Mouse (Mus musculus) kidney, embryonic 14.5 days (tissue): Measurements from ENCODE around the gene Aldh1b1. TPM values are rescaled to one million over a fixed set of nuclear protein-coding genes. Genes with fewer than 3 reads are reported as not detected.
A peak's percentile ranks its signal among the peaks of the same experiment; 100 is the strongest.

ENCODE experiments used
- ATAC-seq: fragments of 200-750 bp; cut with Nextera tagmentation; 2 replicates; pipeline ENCODE4 v1.8.0; 2017; ENCODE audit warnings: moderate number of reproducible peaks, mild to moderate bottlenecking, moderate TSS enrichment, moderate library complexity; ENCODE audit not compliant: low FRiP score, low TSS enrichment
- H3K27ac ChIP-seq: fragments of 300-500 bp; sonication (generic); 2 replicates; pipeline ENCODE4 v1.5.1; 2014; ENCODE audit warnings: low read depth, mild to moderate bottlenecking, low read length, moderate library complexity, mixed read lengths
- H3K27me3 ChIP-seq: fragments of 300-500 bp; sonication (generic); 2 replicates; pipeline ENCODE4 v1.6.1; 2014; ENCODE audit warnings: mild to moderate bottlenecking, low read length; ENCODE audit not compliant: control insufficient read depth, insufficient read depth
- H3K36me3 ChIP-seq: fragments of 300-500 bp; sonication (generic); 2 replicates; pipeline ENCODE4 v1.6.1; 2014; ENCODE audit warnings: low read length, mixed read lengths; ENCODE audit not compliant: control insufficient read depth, insufficient read depth
- H3K4me1 ChIP-seq: fragments of 300-500 bp; sonication (generic); 2 replicates; pipeline ENCODE4 v1.6.1; 2014; ENCODE audit warnings: low read length, mixed read lengths; ENCODE audit not compliant: control insufficient read depth, insufficient read depth
- H3K4me2 ChIP-seq: fragments of 300-500 bp; sonication (generic); replicated peaks from 2 replicates; pipeline ENCODE4 v1.6.1; 2014; ENCODE audit warnings: low read depth, mild to moderate bottlenecking, low read length
- H3K4me3 ChIP-seq: fragments of 300-500 bp; sonication (generic); 2 replicates; pipeline ENCODE4 v1.5.1; 2014; ENCODE audit warnings: mild to moderate bottlenecking, low read length
- H3K9ac ChIP-seq: fragments of 300-500 bp; sonication (generic); 2 replicates; pipeline ENCODE4 v1.6.1; 2014; ENCODE audit warnings: low read depth, mild to moderate bottlenecking, low read length, moderate library complexity
- H3K9me3 ChIP-seq: fragments of 300-500 bp; sonication (generic); 2 replicates; pipeline ENCODE4 v1.6.1; 2016; ENCODE audit warnings: low read length; ENCODE audit not compliant: control insufficient read depth
- WGBS: fragments of 180-500 bp; shearing (Covaris S2); extraction: QIAGEN DNeasy Blood & Tissue Kit; methylation state at CpG from one replicate; pipeline ENCODE4 v1.1.7; 2014; 5-methylcytosine and 5-hydroxymethylcytosine counted together
- polyA plus RNA-seq: library from polyadenylated mRNA; unstranded; fragments of >200 nt; fragmentation: Nextera tagmentation; extraction: Ambion mirVana; gene quantifications from 2 replicates; pipeline ENCODE4 v1.2.1, GENCODE M21; 2014

Gene Aldh1b1
- polyA plus RNA-seq, 1 experiment from 2014 or later = 2.2 TPM

- H3K27me3 ChIP-seq = peaks cover 65% of the 10 kb centered on the region
- 0 out of 2 replicates have a peak within 1 kb of the TSS, but pooled peaks have one; percentile 18 for H3K9ac ChIP-seq
- H3K36me3 ChIP-seq = no peaks in the 10 kb centered on the region
- peak within 1 kb of the TSS; percentile 44 for H3K4me3 ChIP-seq
- H3K4me2 ChIP-seq = peak within 1 kb of the TSS; percentile 64
- WGBS = 2% methylated on average over 90 of the region's 91 CpGs
- ATAC-seq = 0 out of 2 replicates have a peak, but pooled peaks have one; percentile 36
- no peak within 1 kb of the TSS for H3K27ac ChIP-seq
- no peaks in the 10 kb centered on the region for H3K9me3 ChIP-seq
- H3K4me1 ChIP-seq = peaks cover 8% of the 10 kb centered on the region
Observed at GRCm38 (mm10) chr4:45826275-45827040, 27.6 kb downstream of the Aldh1b1 start, which contains the start of gene Igfbpl1. Gene Igfbpl1, minus strand, starts transcription at chr4:45826923.

DNA sequence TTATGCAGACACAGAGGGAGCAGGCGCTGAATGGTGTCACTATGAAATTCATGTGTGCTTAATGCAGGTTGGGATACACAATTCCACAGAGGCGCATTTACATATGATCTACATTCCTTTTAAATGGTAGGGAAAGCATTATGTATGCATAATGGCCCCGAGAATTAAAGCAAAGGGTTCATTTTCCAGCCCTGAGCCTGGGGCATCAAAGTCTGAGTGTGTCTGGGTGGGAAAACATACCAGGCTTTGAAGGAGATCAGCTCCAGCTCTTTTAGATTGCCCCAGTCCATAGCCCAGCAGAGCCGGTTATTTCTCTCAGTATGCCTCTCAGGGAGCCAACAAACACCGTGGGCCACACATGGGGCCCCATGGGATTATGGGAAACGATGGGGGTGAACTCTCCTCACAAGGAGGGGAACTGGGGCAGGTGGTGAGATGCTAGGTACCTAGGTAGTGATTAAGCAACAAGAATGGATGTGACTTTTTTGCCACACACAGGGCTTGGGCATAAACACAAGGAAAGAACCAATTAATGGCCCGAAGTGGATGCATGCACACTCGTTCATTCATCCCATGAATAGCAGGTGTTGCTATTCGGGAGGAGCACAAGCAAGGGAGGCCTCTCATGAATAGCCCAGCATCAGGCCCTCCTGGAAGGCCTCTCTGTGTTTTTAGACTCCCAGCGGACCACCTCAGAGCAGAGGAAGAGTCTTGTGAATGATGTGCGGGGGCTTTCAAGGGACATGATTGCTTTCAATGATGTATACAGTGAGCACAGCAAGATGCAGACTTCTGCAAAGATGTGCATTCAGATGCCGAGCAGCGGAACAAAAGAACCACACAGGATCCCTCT, 31.3 kb downstream of the Aldh1b1 start:
- H3K27ac ChIP-seq = no peak overlapping the region
- ATAC-seq = no peak
- peaks cover 40% of the 10 kb centered on the region for H3K27me3 ChIP-seq
- H3K4me3 ChIP-seq = no peak overlapping the region
- WGBS = 62% methylated on average over 13 of the region's 13 CpGs
- no peaks in the 10 kb centered on the region for H3K9me3 ChIP-seq
- no peaks in the 10 kb centered on the region for H3K36me3 ChIP-seq
- H3K4me1 ChIP-seq = peaks cover 8% of the 10 kb centered on the region
- no peak overlapping the region for H3K9ac ChIP-seq
- no peak overlapping the region for H3K4me2 ChIP-seq

- Histone ChIP-seq H3K4me3 (no peak overlapping the region), H3K9me3 (no peaks in the 10 kb centered on the region), H3K4me2 (no peak overlapping the region), H3K36me3 (no peaks in the 10 kb centered on the region), H3K4me1 (no peaks in the 10 kb centered on the region), H3K9ac (no peak overlapping the region), H3K27me3 (peaks cover 21% of the 10 kb centered on the region), H3K27ac (no peak overlapping the region)
- ATAC-seq = no peak
- WGBS = 89% methylated on average over 7 of the region's 7 CpGs
Observed at GRCm38 (mm10) chr4:45831996-45832395, 33.2 kb downstream of the Aldh1b1 start.

DNA sequence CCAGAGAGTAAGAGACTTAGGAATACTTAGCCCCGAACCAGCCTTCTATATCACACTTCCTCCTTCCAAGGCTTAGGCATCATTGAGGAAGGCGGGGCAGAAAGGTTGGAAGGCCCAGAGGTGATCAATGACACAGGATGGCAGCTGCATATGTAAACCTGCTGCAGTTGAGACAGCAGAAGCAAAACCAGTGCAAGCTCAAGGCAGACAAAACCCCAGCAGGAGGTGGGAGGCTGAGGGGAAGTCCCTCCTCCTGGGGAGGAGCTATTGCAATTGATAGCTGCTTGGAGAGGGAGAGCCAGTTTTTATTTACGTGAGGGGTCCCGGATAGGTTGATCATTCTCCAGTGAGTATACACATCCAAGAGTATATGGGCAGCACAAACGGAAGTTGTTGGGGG, 34.6 kb downstream of the Aldh1b1 start:
- H3K27ac ChIP-seq = no peak overlapping the region
- WGBS = 46% methylated on average over 5 of the region's 5 CpGs
- no peak overlapping the region for H3K4me3 ChIP-seq
- ATAC-seq = no peak
- H3K36me3 ChIP-seq = no peaks in the 10 kb centered on the region
- no peaks in the 10 kb centered on the region for H3K4me1 ChIP-seq
- H3K9ac ChIP-seq = no peak overlapping the region
- H3K27me3 ChIP-seq = peaks cover 7% of the 10 kb centered on the region
- no peak overlapping the region for H3K4me2 ChIP-seq
- H3K9me3 ChIP-seq = no peaks in the 10 kb centered on the region

DNA sequence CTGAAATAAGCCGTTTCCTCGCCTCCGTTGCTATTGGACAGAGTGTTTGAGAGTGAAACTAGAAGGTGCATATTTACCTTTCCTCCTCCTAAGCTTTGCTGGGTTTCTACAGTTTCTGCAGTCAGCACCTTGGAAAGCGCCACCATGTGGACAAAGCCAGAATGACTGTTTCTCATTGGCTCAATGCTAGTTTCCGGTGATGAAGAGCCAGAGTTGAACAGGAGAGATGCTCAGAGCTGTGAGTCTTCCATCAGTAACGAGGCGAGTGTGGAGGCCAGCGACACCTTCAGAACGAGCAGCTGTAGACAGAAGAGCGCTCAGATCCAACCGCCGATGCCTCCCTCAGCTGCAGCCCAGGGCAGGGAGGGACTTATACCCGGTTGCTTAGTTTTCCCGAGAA, 45.5 kb downstream of the Aldh1b1 start:
- Histone ChIP-seq H3K27ac (no peak overlapping the region), H3K9ac (no peak overlapping the region), H3K4me2 (no peak overlapping the region), H3K27me3 (no peaks in the 10 kb centered on the region), H3K4me3 (no peak overlapping the region), H3K9me3 (no peaks in the 10 kb centered on the region), H3K36me3 (no peaks in the 10 kb centered on the region), H3K4me1 (peaks cover 4% of the 10 kb centered on the region)
- WGBS = 56% methylated on average over 14 of the region's 14 CpGs
- ATAC-seq = no peak

DNA sequence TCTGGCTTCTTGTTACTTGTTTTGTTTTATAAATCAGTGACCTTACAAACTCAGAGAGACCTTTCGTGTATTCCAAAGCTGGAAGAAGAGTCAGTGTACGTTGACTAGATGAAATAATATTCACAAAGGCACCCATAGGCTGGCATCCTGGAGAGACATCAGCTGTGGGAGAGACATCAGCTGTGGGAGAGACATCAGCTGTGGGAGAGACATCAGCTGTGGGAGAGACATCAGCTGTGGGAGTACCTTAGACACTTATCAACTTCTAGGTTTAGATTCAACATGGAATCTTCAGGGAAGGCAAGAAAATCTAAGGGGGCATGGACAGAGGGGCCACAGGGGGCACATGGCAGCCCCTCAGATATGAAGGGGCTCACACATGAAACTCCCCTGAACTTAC, 47.4 kb downstream of the Aldh1b1 start:
- no peak for ATAC-seq
- 88% methylated on average over 2 of the region's 2 CpGs for WGBS

GRCm38 (mm10) chr4:45848109-45848824, 49.4 kb downstream of the Aldh1b1 start, which contains the start of gene Stra6l:
Gene Stra6l, plus strand, starts transcription at chr4:45848664.
- H3K9me3 ChIP-seq = no peaks in the 10 kb centered on the region
- no peak within 1 kb of the TSS for H3K4me3 ChIP-seq
- peaks cover 4% of the 10 kb centered on the region for H3K4me1 ChIP-seq
- no peaks in the 10 kb centered on the region for H3K36me3 ChIP-seq
- no peak within 1 kb of the TSS; the same call in 1 of the 2 replicates for H3K4me2 ChIP-seq
- H3K27me3 ChIP-seq = no peaks in the 10 kb centered on the region
- no peak for ATAC-seq
- H3K27ac ChIP-seq = no peak within 1 kb of the TSS
- H3K9ac ChIP-seq = no peak within 1 kb of the TSS; the same call in 1 of the 2 replicates
- WGBS = 14% methylated on average over 10 of the region's 10 CpGs

More for the DNA sequence above, 47.4 kb downstream of the Aldh1b1 start:
- no peak overlapping the region for H3K27ac ChIP-seq
- no peaks in the 10 kb centered on the region for H3K9me3 ChIP-seq
- H3K4me1 ChIP-seq = peaks cover 4% of the 10 kb centered on the region
- no peak overlapping the region for H3K4me2 ChIP-seq
- no peaks in the 10 kb centered on the region for H3K27me3 ChIP-seq
- no peak overlapping the region for H3K9ac ChIP-seq
- no peak overlapping the region for H3K4me3 ChIP-seq
- H3K36me3 ChIP-seq = no peaks in the 10 kb centered on the region

- Histone ChIP-seq H3K27me3 (no peaks in the 10 kb centered on the region), H3K36me3 (no peaks in the 10 kb centered on the region), H3K4me3 (no peak overlapping the region), H3K9me3 (no peaks in the 10 kb centered on the region), H3K4me1 (peaks cover 4% of the 10 kb centered on the region), H3K4me2 (no peak overlapping the region; the same call in 1 of the 2 replicates), H3K9ac (no peak overlapping the region; the same call in 1 of the 2 replicates), H3K27ac (no peak overlapping the region)
- ATAC-seq = no peak
- WGBS = 9% methylated on average over 10 of the region's 10 CpGs
Observed at GRCm38 (mm10) chr4:45848825-45849156, 50.0 kb downstream of the Aldh1b1 start.
